Mouse (Mus musculus): ENCODE measurements around the gene Tecrl. TPM values are rescaled to one million over a fixed set of nuclear protein-coding genes. Genes with fewer than 3 reads are reported as not detected.

Tecrl gene
- not detected in 2 replicates for polyA plus RNA-seq (2012; ENCODE audit: insufficient read depth, insufficient read length, low replicate concordance, missing spikeins)

- Histone ChIP-seq H3K4me3 (ENCODE audit: insufficient read depth, low read depth, low read length) (no peak within 1 kb of the TSS), H3K4me1 (ENCODE audit: control insufficient read depth, insufficient read depth, low read length) (no peaks in the 10 kb centered on the region), H3K27ac (ENCODE audit: insufficient read depth, low read depth, low read length) (no peak within 1 kb of the TSS)
- WGBS: 54% methylated on average over 9 of the region's 9 CpGs
- TF ChIP-seq CTCF (IDR thresholded peaks at IDR 0.05; ENCODE audit: insufficient read depth, low read depth, low read length) (no peak), POLR2A (IDR thresholded peaks at IDR 0.05; ENCODE audit: insufficient read depth, low read depth, low read length) (no peak)
These were observed at the start of gene Tecrl for GRCm38 (mm10) chr5:83354846-83355561. Gene Tecrl, minus strand, starts transcription at chr5:83355195.

- 83% methylated on average over 2 of the region's 2 CpGs for WGBS
- Histone ChIP-seq H3K4me3 (ENCODE audit: insufficient read depth, low read depth, low read length) (no peak overlapping the region), H3K27ac (ENCODE audit: insufficient read depth, low read depth, low read length) (no peak overlapping the region), H3K4me1 (ENCODE audit: control insufficient read depth, insufficient read depth, low read length) (no peaks in the 10 kb centered on the region)
- no peak for TF ChIP-seq POLR2A (IDR thresholded peaks at IDR 0.05; ENCODE audit: insufficient read depth, low read depth, low read length)
- no peak for TF ChIP-seq CTCF (IDR thresholded peaks at IDR 0.05; ENCODE audit: insufficient read depth, low read depth, low read length)
These were observed 30.0 kb upstream of the Tecrl start for GRCm38 (mm10) chr5:83385021-83385420.

- Histone ChIP-seq H3K4me3 (ENCODE audit: insufficient read depth, low read depth, low read length) (no peak overlapping the region), H3K27ac (ENCODE audit: insufficient read depth, low read depth, low read length) (no peak overlapping the region), H3K4me1 (ENCODE audit: control insufficient read depth, insufficient read depth, low read length) (no peaks in the 10 kb centered on the region)
- WGBS: 41% methylated on average over 2 of the region's 2 CpGs
- no peak for TF ChIP-seq POLR2A (IDR thresholded peaks at IDR 0.05; ENCODE audit: insufficient read depth, low read depth, low read length)
- no peak for TF ChIP-seq CTCF (IDR thresholded peaks at IDR 0.05; ENCODE audit: insufficient read depth, low read depth, low read length)
These were observed 3.4 kb downstream of the Tecrl start for GRCm38 (mm10) chr5:83351615-83352014.

- TF ChIP-seq POLR2A (IDR thresholded peaks at IDR 0.05; ENCODE audit: insufficient read depth, low read depth, low read length) (no peak), CTCF (IDR thresholded peaks at IDR 0.05; ENCODE audit: insufficient read depth, low read depth, low read length) (no peak)
- H3K4me1 ChIP-seq (ENCODE audit: control insufficient read depth, insufficient read depth, low read length): no peaks in the 10 kb centered on the region
- WGBS: 78% methylated on average over 4 of the region's 4 CpGs
- H3K4me3 ChIP-seq (ENCODE audit: insufficient read depth, low read depth, low read length): no peak overlapping the region
- H3K27ac ChIP-seq (ENCODE audit: insufficient read depth, low read depth, low read length): no peak overlapping the region
These were observed 15.9 kb downstream of the Tecrl start for GRCm38 (mm10) chr5:83339144-83339543.

- no peak overlapping the region for H3K27ac ChIP-seq (ENCODE audit: insufficient read depth, low read depth, low read length)
- WGBS: 79% methylated on average over 2 of the region's 2 CpGs
- TF ChIP-seq CTCF (IDR thresholded peaks at IDR 0.05; ENCODE audit: insufficient read depth, low read depth, low read length): no peak
- no peak for TF ChIP-seq POLR2A (IDR thresholded peaks at IDR 0.05; ENCODE audit: insufficient read depth, low read depth, low read length)
- H3K4me3 ChIP-seq (ENCODE audit: insufficient read depth, low read depth, low read length): no peak overlapping the region
- no peaks in the 10 kb centered on the region for H3K4me1 ChIP-seq (ENCODE audit: control insufficient read depth, insufficient read depth, low read length)
These were observed 87.7 kb downstream of the Tecrl start for GRCm38 (mm10) chr5:83267148-83267776.

GRCm38 (mm10) chr5:83260059-83260458 is 94.9 kb downstream of the Tecrl start:
- Histone ChIP-seq H3K4me3 (ENCODE audit: insufficient read depth, low read depth, low read length) (no peak overlapping the region), H3K27ac (ENCODE audit: insufficient read depth, low read depth, low read length) (no peak overlapping the region), H3K4me1 (ENCODE audit: control insufficient read depth, insufficient read depth, low read length) (no peaks in the 10 kb centered on the region)
- TF ChIP-seq POLR2A (IDR thresholded peaks at IDR 0.05; ENCODE audit: insufficient read depth, low read depth, low read length) (no peak), CTCF (IDR thresholded peaks at IDR 0.05; ENCODE audit: insufficient read depth, low read depth, low read length) (no peak)

- Histone ChIP-seq H3K27ac (ENCODE audit: insufficient read depth, low read depth, low read length) (no peak overlapping the region), H3K4me1 (ENCODE audit: control insufficient read depth, insufficient read depth, low read length) (no peaks in the 10 kb centered on the region), H3K4me3 (ENCODE audit: insufficient read depth, low read depth, low read length) (no peak overlapping the region)
- WGBS: 90% methylated on average over 2 of the region's 2 CpGs
- TF ChIP-seq POLR2A (IDR thresholded peaks at IDR 0.05; ENCODE audit: insufficient read depth, low read depth, low read length) (no peak), CTCF (IDR thresholded peaks at IDR 0.05; ENCODE audit: insufficient read depth, low read depth, low read length) (no peak)
These were observed 100.9 kb downstream of the Tecrl start for GRCm38 (mm10) chr5:83254141-83254540.

- Histone ChIP-seq H3K4me1 (ENCODE audit: control insufficient read depth, insufficient read depth, low read length) (no peaks in the 10 kb centered on the region), H3K27ac (ENCODE audit: insufficient read depth, low read depth, low read length) (no peak overlapping the region), H3K4me3 (ENCODE audit: insufficient read depth, low read depth, low read length) (no peak overlapping the region)
- TF ChIP-seq CTCF (IDR thresholded peaks at IDR 0.05; ENCODE audit: insufficient read depth, low read depth, low read length) (no peak), POLR2A (IDR thresholded peaks at IDR 0.05; ENCODE audit: insufficient read depth, low read depth, low read length) (no peak)
- 44% methylated on average over 5 of the region's 5 CpGs for WGBS
These were observed 116.0 kb downstream of the Tecrl start for GRCm38 (mm10) chr5:83238848-83239452.
